Mouse (Mus musculus) olfactory bulb, adult 2 months (tissue): Measurements from ENCODE around the gene Mocs1.

ENCODE experiments used
- CTCF ChIP-seq: fragments of 200-500 bp; IDR thresholded peaks from 2 replicates; pipeline ENCODE4 v1.5.1; 2012; ENCODE audit warnings: low read depth, mild to moderate bottlenecking, low read length, moderate library complexity; ENCODE audit not compliant: insufficient read depth
- POLR2A ChIP-seq: fragments of 200-500 bp; IDR thresholded peaks from 2 replicates; pipeline ENCODE4 v1.6.1; 2012; ENCODE audit warnings: mild to moderate bottlenecking, low read depth, low read length, moderate library complexity; ENCODE audit not compliant: insufficient read depth

GRCm38 (mm10) chr17:49427631-49428238, 427 bp upstream of the Mocs1 start:
- TF ChIP-seq POLR2A: no peak
- TF ChIP-seq CTCF: no peak
